Mouse (Mus musculus) lung, embryonic 14.5 days (tissue): ENCODE measurements around the gene Ubald2. TPM values are rescaled to one million over a fixed set of nuclear protein-coding genes. Genes with fewer than 3 reads are reported as not detected.

Experiments used
- ATAC-seq: fragments of 200-750 bp; cut with Nextera tagmentation; 2 replicates; pipeline ENCODE4 v1.8.0; 2017; ENCODE audit warnings: mild to moderate bottlenecking, moderate TSS enrichment, moderate library complexity; ENCODE audit not compliant: insufficient read depth
- DNase-seq: peaks from one replicate; pipeline ENCODE4 v3.0.0-alpha.2; 2015
- H3K27ac ChIP-seq: fragments of 300-500 bp; sonication (generic); 2 replicates; pipeline ENCODE4 v1.5.1; 2014; ENCODE audit warnings: low read depth, mild to moderate bottlenecking, moderate library complexity
- H3K27me3 ChIP-seq: fragments of 300-500 bp; sonication (generic); 2 replicates; pipeline ENCODE4 v1.6.1; 2014; ENCODE audit warnings: low read length, control low read depth; ENCODE audit not compliant: insufficient read depth
- H3K36me3 ChIP-seq: fragments of 300-500 bp; sonication (generic); 2 replicates; pipeline ENCODE4 v1.6.1; 2014; ENCODE audit warnings: control low read depth; ENCODE audit not compliant: insufficient read depth
- H3K4me1 ChIP-seq: fragments of 300-500 bp; sonication (generic); 2 replicates; pipeline ENCODE4 v1.6.1; 2014; ENCODE audit warnings: antibody characterized with exemption, control low read depth; ENCODE audit not compliant: insufficient read depth
- H3K4me2 ChIP-seq: fragments of 300-500 bp; sonication (generic); 2 replicates; pipeline ENCODE4 v1.6.1; 2014; ENCODE audit warnings: mild to moderate bottlenecking
- H3K4me3 ChIP-seq: fragments of 300-500 bp; sonication (generic); 2 replicates; pipeline ENCODE4 v1.5.1; 2014; ENCODE audit warnings: low read depth, low read length
- H3K9ac ChIP-seq: fragments of 300-500 bp; sonication (generic); 2 replicates; pipeline ENCODE4 v1.6.1; 2014
- H3K9me3 ChIP-seq: fragments of 300-500 bp; sonication (generic); 2 replicates; pipeline ENCODE4 v1.6.1; 2016; ENCODE audit warnings: low read depth, low read length, control low read depth
- CTCF ChIP-seq: IDR thresholded peaks from 2 replicates; pipeline ENCODE4 v1.5.1; 2016; ENCODE audit warnings: antibody characterized with exemption, low read depth
- WGBS: fragments of 180-500 bp; shearing (Covaris S2); extraction: QIAGEN DNeasy Blood & Tissue Kit; methylation state at CpG from one replicate; pipeline ENCODE4 v1.1.7; 2014; 5-methylcytosine and 5-hydroxymethylcytosine counted together
- polyA plus RNA-seq: library from polyadenylated mRNA; unstranded; fragments of >200 nt; fragmentation: Nextera tagmentation; extraction: Ambion mirVana; gene quantifications from 2 replicates; pipeline ENCODE4 v1.2.1, GENCODE M21; 2014

Ubald2 gene
- polyA plus RNA-seq, 1 experiment from 2014 or later, result 64.9 TPM

DNA sequence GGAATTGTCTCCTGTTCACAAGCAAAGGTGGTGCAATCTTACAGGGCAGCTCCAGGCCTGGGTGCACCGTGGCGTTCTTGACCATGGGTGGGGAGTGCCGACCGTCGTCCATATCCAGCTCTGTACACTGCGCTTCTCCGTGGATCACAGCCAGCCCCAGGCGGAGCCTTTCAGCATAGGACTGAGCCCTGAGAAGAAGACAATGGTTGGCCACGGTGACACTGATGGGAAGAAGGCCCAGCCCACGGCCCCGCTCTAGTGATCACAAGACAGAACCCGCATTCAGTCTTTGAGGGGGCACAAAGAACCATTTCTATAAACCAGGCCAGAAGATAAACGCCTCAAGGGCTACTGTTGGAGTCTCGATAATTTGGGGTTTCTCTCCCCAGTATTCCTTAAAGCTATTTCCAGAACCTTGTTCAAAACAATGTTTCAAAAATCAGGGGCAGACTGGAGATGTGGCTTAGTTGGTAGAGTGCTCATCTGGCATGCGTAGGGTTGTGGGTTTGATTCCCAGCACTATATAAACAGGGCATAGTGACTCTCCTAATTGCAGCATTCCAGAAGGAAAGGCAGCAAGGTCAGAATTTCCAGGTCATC is 43.4 kb downstream of the Ubald2 start:
- DNase-seq, result no peak
- 93% methylated on average over 15 of the region's 15 CpGs for WGBS
- ATAC-seq, result no peak

DNA sequence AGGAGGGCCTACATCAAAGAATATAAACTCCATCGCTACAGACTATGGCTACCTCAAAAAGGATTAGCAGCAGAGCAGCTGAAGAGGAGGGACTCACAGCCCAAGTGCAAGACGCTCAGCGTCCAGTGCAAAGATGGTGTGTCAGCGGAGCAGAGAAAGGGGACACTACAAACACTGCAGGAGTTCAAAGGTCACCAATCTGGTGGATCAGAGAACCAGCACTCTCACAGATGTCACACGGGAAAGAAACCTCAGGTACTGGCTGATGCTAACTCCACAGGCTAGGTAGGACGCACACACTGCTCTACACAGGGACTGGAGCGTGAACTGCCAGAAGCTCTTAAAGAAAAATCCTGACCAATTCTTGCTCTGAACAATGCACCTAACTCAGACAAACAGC is 45.1 kb downstream of the Ubald2 start:
- H3K27ac ChIP-seq, result no peak overlapping the region
- no peak overlapping the region for H3K4me2 ChIP-seq

More for the DNA sequence above, 43.4 kb downstream of the Ubald2 start:
- no peak overlapping the region for H3K4me2 ChIP-seq
- no peaks in the 10 kb centered on the region for H3K27me3 ChIP-seq
- no peaks in the 10 kb centered on the region for H3K4me1 ChIP-seq
- peaks cover 100% of the 10 kb centered on the region for H3K36me3 ChIP-seq
- H3K9me3 ChIP-seq, result no peaks in the 10 kb centered on the region
- H3K9ac ChIP-seq, result no peak overlapping the region
- no peak overlapping the region for H3K4me3 ChIP-seq
- no peak overlapping the region for H3K27ac ChIP-seq
- TF ChIP-seq CTCF, result no peak

DNA sequence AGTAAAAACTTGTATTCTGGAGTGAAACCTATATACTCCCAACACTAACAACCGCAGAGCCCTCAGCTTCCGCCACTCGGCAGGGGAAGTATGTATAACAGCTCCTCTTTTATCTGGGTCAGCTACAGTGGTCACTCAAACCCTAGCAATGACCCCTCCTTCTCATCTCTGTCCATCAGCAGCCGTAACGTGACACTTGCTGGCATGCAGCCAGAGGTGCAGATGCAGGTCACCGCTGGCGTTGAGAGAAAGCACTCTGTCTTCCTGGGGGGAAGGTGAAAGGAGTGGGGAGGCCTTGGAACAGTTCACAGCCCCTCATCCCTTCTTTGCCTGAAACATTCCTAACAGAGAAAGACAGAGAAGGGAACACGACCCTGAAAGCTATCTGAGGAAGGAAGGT is 45.9 kb downstream of the Ubald2 start:
- H3K9me3 ChIP-seq, result no peaks in the 10 kb centered on the region
- H3K36me3 ChIP-seq, result peaks cover 98% of the 10 kb centered on the region
- ATAC-seq (no peak), DNase-seq (peak; percentile 21)
- no peak overlapping the region for H3K27ac ChIP-seq
- H3K4me2 ChIP-seq, result no peak overlapping the region
- H3K4me3 ChIP-seq, result no peak overlapping the region
- no peak for TF ChIP-seq CTCF
- H3K9ac ChIP-seq, result no peak overlapping the region
- no peaks in the 10 kb centered on the region for H3K27me3 ChIP-seq
- 36% methylated on average over 8 of the region's 8 CpGs for WGBS
- H3K4me1 ChIP-seq, result no peaks in the 10 kb centered on the region

More for the DNA sequence above, 45.1 kb downstream of the Ubald2 start:
- no peak for TF ChIP-seq CTCF
- DNase-seq (no peak), ATAC-seq (no peak)
- Histone ChIP-seq H3K27me3 (no peaks in the 10 kb centered on the region), H3K4me3 (no peak overlapping the region), H3K9ac (no peak overlapping the region), H3K36me3 (peaks cover 98% of the 10 kb centered on the region), H3K9me3 (no peaks in the 10 kb centered on the region), H3K4me1 (no peaks in the 10 kb centered on the region)
- 80% methylated on average over 7 of the region's 7 CpGs for WGBS

DNA sequence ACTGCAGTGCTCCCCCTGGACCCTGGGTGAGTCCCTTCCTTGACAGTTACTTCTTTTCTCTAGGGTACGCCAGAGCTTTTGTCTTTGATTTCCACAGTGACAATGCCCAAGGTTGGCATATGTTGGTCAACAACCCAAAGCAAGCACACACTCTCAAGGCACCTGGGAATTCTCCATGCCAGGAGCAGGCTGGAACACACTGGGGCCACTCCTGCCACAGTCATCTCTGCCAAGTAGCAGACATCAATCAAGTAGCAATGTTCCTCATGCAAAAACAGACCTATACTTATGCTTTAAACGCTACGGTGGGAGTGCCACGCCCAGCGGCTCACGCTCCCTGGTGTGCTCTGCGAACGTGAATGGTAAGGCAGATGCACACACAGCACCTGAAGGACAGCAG is 47.1 kb downstream of the Ubald2 start:
- DNase-seq (no peak), ATAC-seq (no peak)
- H3K27me3 ChIP-seq, result no peaks in the 10 kb centered on the region
- no peak overlapping the region for H3K4me2 ChIP-seq
- no peak overlapping the region for H3K4me3 ChIP-seq
- 92% methylated on average over 8 of the region's 8 CpGs for WGBS
- no peak for TF ChIP-seq CTCF
- H3K27ac ChIP-seq, result no peak overlapping the region
- H3K4me1 ChIP-seq, result no peaks in the 10 kb centered on the region
- peaks cover 98% of the 10 kb centered on the region for H3K36me3 ChIP-seq
- no peaks in the 10 kb centered on the region for H3K9me3 ChIP-seq
- no peak overlapping the region for H3K9ac ChIP-seq

DNA sequence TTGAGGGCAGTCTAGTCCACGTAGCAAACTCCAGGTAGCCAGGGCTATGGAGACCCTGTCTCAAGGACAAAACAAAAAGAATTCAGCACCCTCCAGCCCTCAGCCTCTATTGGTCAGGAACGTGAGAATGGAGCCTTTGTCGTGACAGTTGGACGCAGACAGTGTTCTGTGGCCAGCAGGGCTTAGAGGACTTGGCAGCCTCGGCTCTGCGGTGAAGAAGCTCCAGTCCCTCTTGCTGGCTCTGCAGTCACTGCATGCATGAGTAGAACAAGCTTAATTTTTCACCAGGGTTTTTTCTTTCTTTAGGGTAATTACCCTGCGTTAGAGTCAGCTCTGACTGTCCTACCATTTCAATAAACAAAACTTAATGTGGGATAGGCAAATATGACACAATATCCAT is 47.9 kb downstream of the Ubald2 start:
- DNase-seq, result no peak
- TF ChIP-seq CTCF, result no peak
- Histone ChIP-seq H3K4me2 (no peak overlapping the region), H3K9ac (no peak overlapping the region), H3K27me3 (no peaks in the 10 kb centered on the region), H3K27ac (no peak overlapping the region), H3K4me1 (no peaks in the 10 kb centered on the region), H3K4me3 (no peak overlapping the region), H3K9me3 (no peaks in the 10 kb centered on the region), H3K36me3 (peaks cover 98% of the 10 kb centered on the region)
- no peak for ATAC-seq
- 87% methylated on average over 7 of the region's 7 CpGs for WGBS

DNA sequence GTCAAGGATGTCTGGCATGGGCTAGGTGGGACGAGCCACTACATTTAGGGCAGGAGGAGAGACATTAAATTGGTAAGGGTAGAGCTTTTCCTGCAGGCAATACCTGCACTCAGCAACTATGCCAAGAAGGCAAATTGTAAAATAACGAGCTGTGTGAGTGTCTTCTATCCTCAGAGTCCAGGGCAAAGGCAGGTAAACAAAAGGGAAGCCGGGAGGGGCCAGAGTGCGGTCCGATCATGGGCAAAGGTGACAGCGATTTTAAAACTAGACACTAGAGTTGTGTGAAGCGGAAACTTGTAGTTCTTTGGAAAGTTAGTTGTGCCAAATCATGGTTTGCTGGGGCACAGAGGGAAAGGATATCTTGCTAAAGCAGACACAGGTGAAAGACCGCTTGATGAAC is 50.4 kb downstream of the Ubald2 start:
- Histone ChIP-seq H3K9me3 (no peaks in the 10 kb centered on the region), H3K27me3 (no peaks in the 10 kb centered on the region), H3K4me1 (peaks cover 5% of the 10 kb centered on the region), H3K27ac (no peak overlapping the region), H3K9ac (no peak overlapping the region), H3K4me2 (no peak overlapping the region), H3K4me3 (no peak overlapping the region), H3K36me3 (peaks cover 88% of the 10 kb centered on the region)
- no peak for ATAC-seq
- DNase-seq, result no peak
- TF ChIP-seq CTCF, result no peak
- WGBS, result 88% methylated on average over 8 of the region's 8 CpGs

DNA sequence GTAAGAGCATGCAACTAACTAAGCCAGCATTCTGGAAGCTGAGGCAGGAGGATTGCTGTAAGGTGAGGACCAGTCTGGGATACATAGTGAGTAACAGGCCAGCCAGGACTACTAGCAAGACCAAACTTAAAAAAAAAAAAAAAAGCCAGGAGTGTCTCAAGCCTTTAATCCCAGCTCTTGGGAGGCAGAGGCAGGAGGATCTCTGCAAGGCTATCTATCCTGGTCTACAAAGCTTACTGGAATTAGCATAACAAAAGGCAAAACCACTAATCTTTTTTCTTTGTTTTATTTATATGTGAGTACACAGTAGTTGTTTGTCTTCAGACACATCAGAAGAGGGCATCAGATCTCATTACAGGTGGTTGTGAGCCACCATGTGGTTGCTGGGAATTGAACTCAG is 54.3 kb downstream of the Ubald2 start:
- peaks cover 51% of the 10 kb centered on the region for H3K36me3 ChIP-seq
- H3K4me1 ChIP-seq, result peaks cover 5% of the 10 kb centered on the region
- H3K4me3 ChIP-seq, result no peak overlapping the region
- no peaks in the 10 kb centered on the region for H3K9me3 ChIP-seq
- H3K27me3 ChIP-seq, result no peaks in the 10 kb centered on the region
- DNase-seq, result no peak
- no peak for ATAC-seq
- H3K4me2 ChIP-seq, result no peak overlapping the region
- no peak overlapping the region for H3K9ac ChIP-seq
- TF ChIP-seq CTCF, result no peak
- no peak overlapping the region for H3K27ac ChIP-seq

Other genes starting within 250 kb of the Ubald2 start
- gene Ten1, start 235.2 kb upstream of the Ubald2 start, polyA plus RNA-seq, result 64.1 and 66.7 TPM in 2 replicates
- 21.4 and 22.1 TPM in 2 replicates for gene Acox1, start 235.0 kb upstream of the Ubald2 start, polyA plus RNA-seq
- 4.4 and 4.8 TPM in 2 replicates for gene Evpl, start 196.0 kb upstream of the Ubald2 start, polyA plus RNA-seq
- gene Srp68, start 159.9 kb upstream of the Ubald2 start, polyA plus RNA-seq, result 85.7 and 89.8 TPM in 2 replicates
- gene Galr2, start 153.2 kb upstream of the Ubald2 start, polyA plus RNA-seq, result 0.11 TPM in 1 of 2 replicates, not detected in the other
- 63.7 and 68.4 TPM in 2 replicates for gene Exoc7, start 126.9 kb upstream of the Ubald2 start, polyA plus RNA-seq
- 1.3 and 2.1 TPM in 2 replicates for gene Foxj1, start 98.7 kb upstream of the Ubald2 start, polyA plus RNA-seq
- 13.9 and 16.8 TPM in 2 replicates for gene Rnf157, start 21.1 kb upstream of the Ubald2 start, polyA plus RNA-seq
- gene Qrich2, start 32.1 kb downstream of the Ubald2 start, polyA plus RNA-seq, result 0.45 TPM in 1 of 2 replicates, not detected in the other
- gene Prpsap1, start 60.1 kb downstream of the Ubald2 start, polyA plus RNA-seq, result 191 and 206 TPM in 2 replicates
- gene Sphk1, start 96.8 kb downstream of the Ubald2 start, polyA plus RNA-seq, result 4.0 and 5.5 TPM in 2 replicates
- 17.4 and 22.8 TPM in 2 replicates for gene Ube2o, start 147.4 kb downstream of the Ubald2 start, polyA plus RNA-seq
- gene Aanat, start 152.3 kb downstream of the Ubald2 start, polyA plus RNA-seq, result not detected in 2 replicates
- gene Rhbdf2, start 192.9 kb downstream of the Ubald2 start, polyA plus RNA-seq, result 8.9 and 9.8 TPM in 2 replicates
- gene Prcd, start 219.4 kb downstream of the Ubald2 start, polyA plus RNA-seq, result 0.53 and 1.6 TPM in 2 replicates
- gene Cygb, start 220.2 kb downstream of the Ubald2 start, polyA plus RNA-seq, result 9.5 and 10.0 TPM in 2 replicates